Mouse (Mus musculus) liver, embryonic 14.5 days (tissue): ENCODE measurements around the gene Plb1. TPM values are rescaled to one million over a fixed set of nuclear protein-coding genes. Genes with fewer than 3 reads are reported as not detected.

Experiments
- ATAC-seq: fragments of 200-750 bp; cut with Nextera tagmentation; 2 replicates; pipeline ENCODE4 v1.8.0; 2017; ENCODE audit warnings: moderate number of reproducible peaks, mild to moderate bottlenecking, moderate library complexity; ENCODE audit not compliant: insufficient read depth
- DNase-seq, 3 experiments: peaks; one replicate each; pipeline ENCODE4 v3.0.0-alpha.2; 2012 to 2013; ENCODE audit warnings: low read depth in 3 of 3, low spot score in 3 of 3
- H3K27ac ChIP-seq: fragments of 300-500 bp; sonication (generic); 2 replicates; pipeline ENCODE4 v1.5.1; 2014; ENCODE audit warnings: moderate library complexity, mild to moderate bottlenecking, control low read depth, inconsistent platforms
- H3K27me3 ChIP-seq: fragments of 300-500 bp; sonication (generic); 2 replicates; pipeline ENCODE4 v1.6.1; 2014; ENCODE audit warnings: mild to moderate bottlenecking, low read length, moderate library complexity; ENCODE audit not compliant: control insufficient read depth, insufficient read depth
- H3K36me3 ChIP-seq: fragments of 300-500 bp; sonication (generic); replicated peaks from 2 replicates; pipeline ENCODE4 v1.6.1; 2014; ENCODE audit warnings: low read depth; ENCODE audit not compliant: control insufficient read depth, insufficient read depth
- H3K4me1 ChIP-seq, 2 experiments: fragments of 200-500 bp in 1 of 2; fragments of 300-500 bp in 1 of 2; sonication (generic) in 1 of 2; replicated peaks; 2 replicates each; pipeline ENCODE4 v1.6.1; 2012 to 2014; ENCODE audit warnings: antibody characterized with exemption in 1 of 2, inconsistent platforms in 1 of 2, low read length in 1 of 2; ENCODE audit not compliant: control insufficient read depth in 2 of 2, insufficient read depth in 2 of 2
- H3K4me2 ChIP-seq: fragments of 300-500 bp; sonication (generic); 2 replicates; pipeline ENCODE4 v1.6.1; 2014; ENCODE audit warnings: low read depth, mild to moderate bottlenecking, control low read depth, moderate library complexity
- H3K4me3 ChIP-seq, 2 experiments: fragments of 200-500 bp in 1 of 2; fragments of 300-500 bp in 1 of 2; sonication (generic) in 1 of 2; 2 replicates each; pipeline ENCODE4 v1.5.1; 2012 to 2014; ENCODE audit warnings: low read depth in 2 of 2, low read length in 2 of 2, mild to moderate bottlenecking in 2 of 2, control low read depth in 1 of 2, inconsistent platforms in 1 of 2, moderate library complexity in 1 of 2; ENCODE audit not compliant: insufficient read depth in 1 of 2
- H3K9ac ChIP-seq: fragments of 300-500 bp; sonication (generic); replicated peaks from 2 replicates; pipeline ENCODE4 v1.6.1; 2014; ENCODE audit warnings: mild to moderate bottlenecking, control low read depth, moderate library complexity
- H3K9me3 ChIP-seq: fragments of 300-500 bp; sonication (generic); 2 replicates; pipeline ENCODE4 v1.6.1; 2016; ENCODE audit warnings: low read length, mixed read lengths; ENCODE audit not compliant: control insufficient read depth
- CTCF ChIP-seq: IDR thresholded peaks from 2 replicates; pipeline ENCODE4 v1.5.1; 2016; ENCODE audit warnings: antibody characterized with exemption, low read depth, control low read depth
- EP300 ChIP-seq: IDR thresholded peaks from 2 replicates; pipeline ENCODE4 v1.6.1; 2016; ENCODE audit warnings: antibody characterized with exemption, low read depth
- WGBS: fragments of 180-500 bp; shearing (Covaris S2); extraction: QIAGEN DNeasy Blood & Tissue Kit; methylation state at CpG from one replicate; pipeline ENCODE4 v1.1.7; 2014; ENCODE audit not compliant: insufficient replicate concordance; 5-methylcytosine and 5-hydroxymethylcytosine counted together
- polyA plus RNA-seq, 2 experiments: library from polyadenylated mRNA; depleted of rRNA in 1 of 2; stranded (reverse) in 1 of 2; unstranded in 1 of 2; fragments of >200 nt; fragmentation: Nextera tagmentation in 1 of 2; extraction: Ambion mirVana in 1 of 2; gene quantifications; 2 replicates each; pipeline versions ENCODE4 v1.2.1 to v1.2.3; 2012 to 2014

Gene Plb1
- polyA plus RNA-seq, 2 experiments: 0.02 TPM; not detected in 1

DNA sequence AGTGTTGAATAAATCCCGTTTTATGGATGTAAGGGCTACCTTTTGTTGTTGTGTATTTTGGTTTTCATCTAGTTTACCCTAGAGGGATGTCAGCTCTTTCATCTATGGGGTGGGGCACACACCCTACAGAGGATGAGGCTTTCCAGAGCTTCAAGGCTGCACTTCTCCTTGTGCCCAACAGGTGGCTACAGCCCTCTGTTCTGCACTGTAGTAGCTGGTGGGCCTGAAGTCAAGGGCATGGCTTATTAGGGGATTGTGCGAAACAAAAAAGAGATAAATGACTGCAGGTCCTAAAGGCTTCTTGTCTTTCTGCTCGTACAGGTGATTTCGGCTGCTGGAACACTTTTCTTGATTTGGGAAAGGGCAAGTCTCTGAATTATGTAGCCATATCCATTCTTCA, 27.9 kb upstream of the Plb1 start:
- H3K9me3 ChIP-seq: no peaks in the 10 kb centered on the region
- H3K9ac ChIP-seq: no peak overlapping the region
- WGBS: 56% methylated on average over 4 of the region's 4 CpGs
- H3K4me1 ChIP-seq: no peaks in the 10 kb centered on the region
- no peaks in the 10 kb centered on the region for H3K36me3 ChIP-seq
- H3K27me3 ChIP-seq: no peaks in the 10 kb centered on the region
- no peak overlapping the region for H3K4me2 ChIP-seq
- TF ChIP-seq CTCF (peak; percentile 73), EP300 (no peak)
- H3K27ac ChIP-seq: no peak overlapping the region
- H3K4me3 ChIP-seq: no peak overlapping the region
- DNase-seq: no peak
- ATAC-seq: no peak

DNA sequence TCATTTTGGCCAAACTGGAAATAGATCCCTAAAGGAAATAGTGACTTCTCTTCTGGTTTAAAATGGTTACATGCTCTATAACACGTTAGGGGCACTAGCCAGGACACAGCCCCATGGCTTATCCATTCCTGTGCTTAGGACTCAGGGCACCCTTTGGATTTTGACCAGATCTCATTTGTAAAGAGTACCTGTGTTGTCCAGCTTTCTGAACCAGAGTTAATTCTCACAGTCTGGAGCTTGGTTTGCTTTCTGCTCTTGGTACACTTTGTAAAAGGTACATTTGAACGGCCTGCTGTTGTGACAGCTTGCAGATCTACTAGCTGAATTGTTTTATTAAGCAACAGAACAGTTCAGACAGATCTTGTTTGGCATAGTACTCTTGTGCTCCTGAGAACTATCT, 25.8 kb upstream of the Plb1 start:
- H3K4me1 ChIP-seq: no peaks in the 10 kb centered on the region
- ATAC-seq (no peak), DNase-seq (no peak)
- H3K9me3 ChIP-seq: no peaks in the 10 kb centered on the region
- whole genome bisulfite sequencing: 51% methylated on average over 2 of the region's 2 CpGs
- no peak overlapping the region for H3K4me3 ChIP-seq
- H3K4me2 ChIP-seq: no peak overlapping the region
- no peak for TF ChIP-seq EP300
- TF ChIP-seq CTCF: no peak
- H3K9ac ChIP-seq: no peak overlapping the region
- H3K27ac ChIP-seq: no peak overlapping the region
- no peaks in the 10 kb centered on the region for H3K36me3 ChIP-seq
- H3K27me3 ChIP-seq: no peaks in the 10 kb centered on the region

DNA sequence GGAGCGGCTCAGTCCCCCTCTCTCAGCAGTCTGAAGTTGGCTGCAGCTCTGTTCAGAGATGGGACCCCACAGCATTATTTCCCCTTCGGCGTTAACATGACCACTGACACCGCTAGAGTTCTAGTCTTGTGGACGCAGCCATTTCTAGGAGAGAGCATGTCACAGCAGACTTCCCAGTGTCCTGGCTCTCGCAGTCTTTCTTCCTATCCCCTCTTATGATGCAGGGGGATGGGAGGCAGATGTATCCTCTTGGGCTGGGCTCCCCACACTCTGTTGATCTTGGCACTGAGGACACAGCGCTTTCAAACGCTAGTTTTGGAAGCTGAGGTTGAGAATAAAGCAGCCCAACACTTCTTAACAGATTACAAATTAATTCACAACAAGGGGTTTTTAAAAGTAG, 24.0 kb upstream of the Plb1 start:
- H3K27ac ChIP-seq: no peak overlapping the region
- ATAC-seq (no peak), DNase-seq (no peak)
- no peak overlapping the region for H3K9ac ChIP-seq
- H3K4me2 ChIP-seq: no peak overlapping the region
- 67% methylated on average over 8 of the region's 8 CpGs for WGBS
- no peak for TF ChIP-seq CTCF
- no peak for TF ChIP-seq EP300
- no peaks in the 10 kb centered on the region for H3K36me3 ChIP-seq
- no peak overlapping the region for H3K4me3 ChIP-seq
- no peaks in the 10 kb centered on the region for H3K9me3 ChIP-seq
- no peaks in the 10 kb centered on the region for H3K4me1 ChIP-seq
- no peaks in the 10 kb centered on the region for H3K27me3 ChIP-seq

DNA sequence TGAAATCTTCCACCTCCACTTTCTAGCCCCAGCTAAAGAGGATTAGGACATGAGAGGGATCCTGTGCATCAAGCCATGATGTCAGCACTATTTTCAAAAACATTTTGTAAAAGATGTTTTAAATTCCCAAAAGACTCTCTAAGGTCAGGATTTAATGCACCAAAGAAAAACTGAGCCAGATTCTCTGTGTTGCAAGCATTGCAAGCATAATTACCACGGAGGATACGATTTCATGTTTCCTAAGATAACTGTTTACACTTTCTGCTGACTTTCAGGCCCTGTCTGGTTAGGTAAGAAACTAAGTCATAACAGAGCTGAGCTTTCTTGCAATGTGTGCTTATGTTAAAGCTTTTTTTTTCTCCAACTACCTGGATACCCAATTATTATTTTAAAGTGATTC, 21.5 kb upstream of the Plb1 start:
- 49% methylated on average over 2 of the region's 2 CpGs for WGBS
- ATAC-seq: no peak
- Histone ChIP-seq H3K27ac (no peak overlapping the region), H3K4me3 (no peak overlapping the region), H3K9ac (no peak overlapping the region), H3K27me3 (no peaks in the 10 kb centered on the region), H3K4me2 (no peak overlapping the region), H3K36me3 (no peaks in the 10 kb centered on the region), H3K4me1 (no peaks in the 10 kb centered on the region), H3K9me3 (no peaks in the 10 kb centered on the region)
- no peak for DNase-seq
- TF ChIP-seq EP300 (no peak), CTCF (no peak)

DNA sequence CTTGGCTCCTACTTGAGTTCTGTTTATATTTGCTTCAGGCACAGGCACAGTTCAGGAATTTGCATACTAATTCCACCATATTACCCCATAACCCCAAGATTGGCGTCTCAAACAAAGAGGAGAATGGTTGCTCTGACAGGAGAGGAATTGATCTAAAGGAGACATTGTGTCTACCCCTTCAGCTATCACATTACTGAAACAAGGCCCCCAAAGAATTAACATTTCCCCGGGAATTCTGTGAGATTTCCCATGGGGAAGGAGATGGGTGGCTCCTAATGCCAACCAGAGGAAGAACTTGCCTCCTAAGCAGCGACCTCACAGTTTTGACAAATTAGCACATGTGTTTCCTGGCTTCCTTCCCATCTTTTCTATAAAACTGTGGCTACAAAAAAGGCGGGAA, 18.8 kb upstream of the Plb1 start:
- 48% methylated on average over 4 of the region's 4 CpGs for WGBS
- H3K9me3 ChIP-seq: no peaks in the 10 kb centered on the region
- no peaks in the 10 kb centered on the region for H3K27me3 ChIP-seq
- TF ChIP-seq EP300 (no peak), CTCF (no peak)
- H3K4me1 ChIP-seq: no peaks in the 10 kb centered on the region
- H3K9ac ChIP-seq: no peak overlapping the region
- no peak overlapping the region for H3K4me3 ChIP-seq
- H3K27ac ChIP-seq: no peak overlapping the region
- no peak overlapping the region for H3K4me2 ChIP-seq
- ATAC-seq (no peak), DNase-seq (no peak)
- no peaks in the 10 kb centered on the region for H3K36me3 ChIP-seq
